Mouse (Mus musculus) adrenal gland, adult 18-20 months (tissue): Measurements from ENCODE around the gene Inhba. TPM values are rescaled to one million over a fixed set of nuclear protein-coding genes. Genes with fewer than 3 reads are reported as not detected.

Experiments used
- DNase-seq, 2 experiments: peaks; one replicate each; pipeline ENCODE4 v3.0.0; 2021 to 2022; ENCODE audit warnings: low spot score in 2 of 2
- long read RNA-seq, 2 experiments: library from polyadenylated mRNA; stranded (forward); transcript quantifications; one replicate each; pipeline ENCODE4 v2.0.0; 2021
- total RNA-seq, 2 experiments: library from RNA; stranded (reverse); gene quantifications; 1 replicate in 1 of 2; 2 replicates in 1 of 2; pipeline ENCODE4 v1.2.3; 2021

Gene Inhba
- total RNA-seq = 1 to 10 TPM; 1.2 to 3.1 TPM
- long read RNA-seq, experiment 1 = 0 reads
- long read RNA-seq, experiment 2, partial matches to known transcripts = 1 of 1 reads
- long read RNA-seq, experiment 2, other reads (novel, unspliced or antisense) = 0 of 1 reads

GRCm38 (mm10) chr13:16011372-16012242 lies at the start of gene Inhba:
TSS of gene Inhba (plus strand) at chr13:16011851.
- DNase-seq = peak in 1 of 2 experiments; percentile 38

GRCm38 (mm10) chr13:15976584-15976983 lies 35.1 kb upstream of the Inhba start:
- no peak for DNase-seq

- DNase-seq = no peak
Observed at GRCm38 (mm10) chr13:15979551-15979950, 32.1 kb upstream of the Inhba start.

GRCm38 (mm10) chr13:15982041-15982440 lies 29.6 kb upstream of the Inhba start:
- DNase-seq = no peak

- DNase-seq = no peak
Observed at GRCm38 (mm10) chr13:15985761-15986160, 25.9 kb upstream of the Inhba start.

- no peak for DNase-seq
Observed at GRCm38 (mm10) chr13:15986172-15986571, 25.5 kb upstream of the Inhba start.

GRCm38 (mm10) chr13:15995314-15995713 lies 16.3 kb upstream of the Inhba start:
- DNase-seq = no peak

GRCm38 (mm10) chr13:16005517-16005916 lies 6.1 kb upstream of the Inhba start:
- peak in 1 of 2 experiments; percentile 31 for DNase-seq

- DNase-seq = no peak
Observed at GRCm38 (mm10) chr13:16007748-16008147, 3.9 kb upstream of the Inhba start.

- DNase-seq = no peak
Observed at GRCm38 (mm10) chr13:16008348-16008747, 3.3 kb upstream of the Inhba start.

GRCm38 (mm10) chr13:16009766-16010465 lies 1.7 kb upstream of the Inhba start:
- DNase-seq = no peak

GRCm38 (mm10) chr13:16010586-16010985 lies 1.1 kb upstream of the Inhba start:
- no peak for DNase-seq

- peak; percentile 57 to 62 for DNase-seq
Observed at GRCm38 (mm10) chr13:16012243-16012887, 714 bp downstream of the Inhba start.

- no peak for DNase-seq
Observed at GRCm38 (mm10) chr13:16014166-16014565, 2.5 kb downstream of the Inhba start.

GRCm38 (mm10) chr13:16016506-16016905 lies 4.9 kb downstream of the Inhba start:
- no peak for DNase-seq

- DNase-seq = no peak
Observed at GRCm38 (mm10) chr13:16017338-16017737, 5.7 kb downstream of the Inhba start.

- DNase-seq = no peak
Observed at GRCm38 (mm10) chr13:16017777-16018176, 6.1 kb downstream of the Inhba start.

GRCm38 (mm10) chr13:16018807-16019510 lies 7.3 kb downstream of the Inhba start:
- DNase-seq = no peak

- peak in 1 of 2 experiments; percentile 35 for DNase-seq
Observed at GRCm38 (mm10) chr13:16020659-16021058, 9.0 kb downstream of the Inhba start.

- no peak for DNase-seq
Observed at GRCm38 (mm10) chr13:16021181-16021580, 9.5 kb downstream of the Inhba start.

GRCm38 (mm10) chr13:16021849-16022248 lies 10.2 kb downstream of the Inhba start:
- DNase-seq = no peak
